Mouse (Mus musculus): ENCODE measurements around the gene Gm15155.
"Not testable (repeated sequence)": the region's sequence is repeated elsewhere in the genome, so short reads cannot be mapped to it uniquely, and the experiment has no call there.

Gene Gm15155

GRCm38 (mm10) chrX:155624341-155624841 is at the start of gene Gm15155:
Gene Gm15155, plus strand, starts transcription at chrX:155624741.
- DNase-seq (ENCODE audit: low spot score), result no peak

GRCm38 (mm10) chrX:155579791-155580190 is 44.8 kb upstream of the Gm15155 start:
- no peak for DNase-seq (ENCODE audit: low spot score)

- DNase-seq (ENCODE audit: low spot score), result no peak
Measured at GRCm38 (mm10) chrX:155584586-155584985, 40.0 kb upstream of the Gm15155 start.

- DNase-seq (ENCODE audit: low spot score), result no peak
Measured at GRCm38 (mm10) chrX:155591490-155591889, 33.1 kb upstream of the Gm15155 start.

- DNase-seq (ENCODE audit: low spot score), result no peak
Measured at GRCm38 (mm10) chrX:155592467-155592866, 32.1 kb upstream of the Gm15155 start.

- no peak for DNase-seq (ENCODE audit: low spot score)
Measured at GRCm38 (mm10) chrX:155594685-155595084, 29.9 kb upstream of the Gm15155 start.

GRCm38 (mm10) chrX:155596390-155596789 is 28.2 kb upstream of the Gm15155 start:
- DNase-seq (ENCODE audit: low spot score), result no peak

- no peak for DNase-seq (ENCODE audit: low spot score)
Measured at GRCm38 (mm10) chrX:155601196-155601595, 23.3 kb upstream of the Gm15155 start.

- DNase-seq (ENCODE audit: low spot score), result no peak
Measured at GRCm38 (mm10) chrX:155622527-155622926, 2.0 kb upstream of the Gm15155 start.

- no peak for DNase-seq (ENCODE audit: low spot score)
Measured at GRCm38 (mm10) chrX:155622961-155623599, 1.5 kb upstream of the Gm15155 start.

- DNase-seq (ENCODE audit: low spot score), result no peak
Measured at GRCm38 (mm10) chrX:155623701-155624281, 750 bp upstream of the Gm15155 start, which contains the start of gene Ptchd1. Gene Ptchd1, minus strand, starts transcription at chrX:155623814.

GRCm38 (mm10) chrX:155624895-155625294 is 354 bp downstream of the Gm15155 start:
- DNase-seq (ENCODE audit: low spot score), result no peak

GRCm38 (mm10) chrX:155625671-155626196 is 1.2 kb downstream of the Gm15155 start:
- no peak for DNase-seq (ENCODE audit: low spot score)

- no peak for DNase-seq (ENCODE audit: low spot score)
Measured at GRCm38 (mm10) chrX:155643975-155644374, 19.4 kb downstream of the Gm15155 start.

- no peak for DNase-seq (ENCODE audit: low spot score)
Measured at GRCm38 (mm10) chrX:155645975-155646374, 21.4 kb downstream of the Gm15155 start.

- DNase-seq (ENCODE audit: low spot score), result no peak
Measured at GRCm38 (mm10) chrX:155657971-155658370, 33.4 kb downstream of the Gm15155 start.

GRCm38 (mm10) chrX:155690440-155690839 is 65.9 kb downstream of the Gm15155 start:
- DNase-seq (ENCODE audit: low spot score), result not testable (repeated sequence)

- no peak for DNase-seq (ENCODE audit: low spot score)
Measured at GRCm38 (mm10) chrX:155724157-155724556, 99.6 kb downstream of the Gm15155 start.

GRCm38 (mm10) chrX:155728387-155728786 is 103.8 kb downstream of the Gm15155 start:
- no peak for DNase-seq (ENCODE audit: low spot score)

GRCm38 (mm10) chrX:155888118-155888517 is 263.6 kb downstream of the Gm15155 start:
- DNase-seq (ENCODE audit: low spot score), result no peak

- no peak for DNase-seq (ENCODE audit: low spot score)
Measured at GRCm38 (mm10) chrX:155900040-155900439, 275.5 kb downstream of the Gm15155 start.

GRCm38 (mm10) chrX:155901742-155902141 is 277.2 kb downstream of the Gm15155 start:
- DNase-seq (ENCODE audit: low spot score), result no peak

GRCm38 (mm10) chrX:155903108-155903507 is 278.6 kb downstream of the Gm15155 start:
- DNase-seq (ENCODE audit: low spot score), result no peak

All from ovary, postnatal 10 days (tissue).